Mouse (Mus musculus) cerebellum, adult 18-20 months (tissue): ENCODE measurements around the gene Naa35.
"Not testable (repeated sequence)": the region's sequence is repeated elsewhere in the genome, so short reads cannot be mapped to it uniquely, and the experiment has no call there.

Experiments
- DNase-seq, 2 experiments: peaks; one replicate each; pipeline ENCODE4 v3.0.0; 2021

Gene Naa35

GRCm38 (mm10) chr13:59584481-59584880, 578 bp upstream of the Naa35 start:
- peak; percentile 47 to 57 for DNase-seq

GRCm38 (mm10) chr13:59585648-59586005, 568 bp downstream of the Naa35 start:
- DNase-seq: peak in 1 of 2 experiments; percentile 46

DNA sequence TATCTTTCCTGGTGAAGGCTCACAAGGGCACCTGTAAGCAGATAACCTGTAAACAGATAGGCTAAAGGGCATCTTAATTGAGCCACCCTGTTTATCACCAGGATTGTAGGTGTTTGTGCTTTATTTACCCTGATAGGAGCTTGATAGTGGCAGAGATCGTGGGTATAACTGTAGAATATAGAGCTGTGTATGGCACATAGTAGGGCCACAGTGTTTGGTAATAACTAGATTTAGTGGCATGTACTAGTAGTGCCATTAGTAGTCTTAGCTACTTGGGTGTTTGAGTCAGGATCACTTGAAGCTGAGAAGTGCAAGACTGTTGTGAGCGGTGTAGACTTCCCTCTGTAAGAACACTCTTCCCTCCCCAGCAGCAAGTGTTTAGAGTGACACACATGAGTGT, 2.1 kb downstream of the Naa35 start:
- no peak for DNase-seq

- no peak for DNase-seq
Measured at GRCm38 (mm10) chr13:59589672-59590071, 4.6 kb downstream of the Naa35 start.

GRCm38 (mm10) chr13:59590691-59591090, 5.6 kb downstream of the Naa35 start:
- DNase-seq: no peak

- DNase-seq: not testable (repeated sequence)
Measured at GRCm38 (mm10) chr13:59592058-59592457, 7.0 kb downstream of the Naa35 start.

DNA sequence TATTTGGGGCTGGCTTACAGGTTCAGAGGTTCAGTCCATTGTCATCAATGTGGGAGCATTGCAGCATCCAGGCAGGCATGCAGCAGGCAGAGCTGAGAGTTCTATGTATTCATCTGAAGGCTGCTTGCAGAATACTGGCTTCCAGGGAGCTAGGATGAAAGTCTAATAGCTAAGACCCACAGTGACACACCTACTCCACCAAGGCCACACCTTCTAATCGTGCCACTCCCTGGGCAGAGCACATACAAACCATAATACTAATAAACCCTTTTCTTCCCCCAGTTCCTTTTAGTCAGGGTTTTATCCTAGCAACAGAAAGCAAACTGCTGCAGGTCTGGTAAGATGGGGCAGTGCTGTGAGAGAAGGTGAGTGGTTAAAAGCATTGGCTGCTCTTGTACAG, 7.6 kb downstream of the Naa35 start:
- DNase-seq: no peak

- DNase-seq: no peak
Measured at GRCm38 (mm10) chr13:59603096-59603495, 18.0 kb downstream of the Naa35 start.

DNA sequence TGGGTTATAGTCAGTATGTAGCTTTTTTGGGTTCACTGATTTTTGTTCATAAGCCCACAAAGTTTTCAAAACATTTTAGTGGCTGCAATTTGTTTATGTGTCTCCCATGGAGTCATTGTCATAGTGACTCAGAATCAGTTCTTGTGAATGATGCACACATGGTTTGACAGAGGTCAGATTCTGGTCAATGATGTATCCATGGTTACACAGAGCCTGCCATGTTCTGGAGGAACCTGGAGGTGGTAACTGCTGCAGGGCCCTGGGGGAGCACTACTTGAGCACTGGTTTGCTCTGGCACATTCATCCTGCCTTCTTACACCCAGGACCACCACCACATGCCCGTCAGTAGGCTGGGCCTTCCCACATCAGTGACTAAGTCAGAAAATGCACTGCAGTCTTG, 19.5 kb downstream of the Naa35 start:
- DNase-seq: no peak

DNA sequence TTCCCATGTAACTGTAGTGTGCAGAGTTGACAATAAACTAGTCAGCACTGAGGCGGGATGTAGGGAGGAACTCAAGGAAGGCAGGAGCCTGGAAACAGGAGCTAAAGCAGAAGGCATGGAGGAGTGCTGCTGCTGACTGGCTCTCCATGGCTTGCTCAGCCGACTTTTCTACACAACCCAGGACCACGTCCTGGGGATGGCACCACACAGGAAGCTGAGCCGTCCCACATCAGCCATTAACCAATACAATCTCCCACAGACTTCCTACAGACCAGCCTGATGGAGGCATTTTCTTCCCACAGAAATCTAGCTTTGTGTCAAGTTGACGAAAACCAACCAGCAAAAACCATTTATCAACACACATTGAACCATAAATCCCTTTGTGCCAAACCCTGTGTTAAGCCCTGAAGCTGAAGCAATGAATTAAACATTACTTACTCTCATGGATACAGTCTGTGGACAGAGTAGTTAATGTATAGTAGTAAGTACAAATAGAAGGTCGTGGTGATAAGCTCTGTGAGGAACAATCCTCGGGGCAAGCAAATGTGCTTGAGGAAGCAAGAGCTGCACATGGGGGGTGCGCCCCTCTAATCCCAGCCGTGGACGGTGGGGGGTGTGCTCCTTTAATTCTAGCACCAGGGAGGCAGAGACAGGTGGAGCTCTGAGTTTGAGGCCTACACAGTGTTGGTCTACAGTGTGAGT, 20.3 kb downstream of the Naa35 start:
- no peak for DNase-seq

DNA sequence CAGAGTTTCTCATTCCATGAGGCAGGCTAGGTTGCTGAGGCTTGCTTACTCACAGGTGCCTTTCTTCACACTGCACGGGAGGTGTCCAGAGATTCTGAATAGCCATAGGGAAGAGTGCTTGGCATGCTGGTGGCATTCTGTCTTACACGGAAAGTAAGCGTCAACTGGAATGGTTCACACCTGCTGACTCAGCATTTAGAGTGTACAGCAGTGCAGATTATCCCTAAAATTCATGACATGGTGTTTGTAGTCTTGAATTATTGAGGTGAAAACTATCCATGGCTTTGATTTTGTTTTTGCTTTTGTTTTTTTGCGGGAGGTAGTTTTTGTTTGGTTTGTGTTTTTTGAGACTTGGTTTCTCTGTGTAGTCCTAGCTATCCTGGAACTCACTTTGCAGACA, 24.8 kb downstream of the Naa35 start:
- DNase-seq: no peak

GRCm38 (mm10) chr13:59610437-59610836, 25.4 kb downstream of the Naa35 start:
- DNase-seq: no peak

DNA sequence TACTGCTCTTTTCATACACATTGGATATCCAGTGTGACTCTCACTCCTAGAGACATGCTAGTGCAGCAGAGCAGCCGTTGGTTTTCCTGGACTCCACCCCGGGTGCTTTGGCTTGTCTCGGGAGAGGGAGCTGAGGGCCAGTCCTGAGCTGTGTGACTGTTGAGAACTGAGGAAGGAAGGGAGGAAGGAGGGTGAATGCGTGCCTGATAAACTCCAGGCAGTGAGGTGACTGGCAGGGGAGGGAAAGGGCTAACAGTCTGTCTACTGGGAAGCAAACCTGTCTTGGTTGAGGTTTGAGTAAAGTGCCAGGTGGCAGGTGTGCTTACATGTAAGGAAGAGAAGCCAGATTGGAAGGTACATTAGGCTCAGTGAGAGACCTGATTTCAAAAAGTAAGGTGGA, 28.8 kb downstream of the Naa35 start:
- no peak for DNase-seq

DNA sequence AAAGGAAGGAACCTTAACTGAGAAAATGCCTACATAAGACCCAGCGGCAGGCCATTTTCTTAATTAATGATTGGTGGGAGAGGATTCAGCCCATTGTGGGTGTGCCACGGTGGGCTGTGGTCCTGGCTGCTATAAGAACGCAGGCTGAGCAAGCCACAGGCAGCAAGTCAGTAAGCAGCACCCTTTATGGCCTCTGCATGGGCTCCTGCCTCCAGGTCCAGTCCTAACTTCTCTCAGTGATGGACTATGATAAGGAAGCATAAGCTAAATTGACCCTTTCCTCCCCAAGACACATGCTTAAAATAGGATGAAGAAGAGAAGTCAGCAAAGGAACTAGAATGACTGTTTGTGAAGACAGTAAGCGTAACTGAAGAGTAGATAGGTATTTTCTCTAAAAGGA, 30.1 kb downstream of the Naa35 start:
- DNase-seq: no peak

GRCm38 (mm10) chr13:59615554-59615953, 30.5 kb downstream of the Naa35 start:
- no peak for DNase-seq

- DNase-seq: no peak
Measured at GRCm38 (mm10) chr13:59618463-59618862, 33.4 kb downstream of the Naa35 start.

DNA sequence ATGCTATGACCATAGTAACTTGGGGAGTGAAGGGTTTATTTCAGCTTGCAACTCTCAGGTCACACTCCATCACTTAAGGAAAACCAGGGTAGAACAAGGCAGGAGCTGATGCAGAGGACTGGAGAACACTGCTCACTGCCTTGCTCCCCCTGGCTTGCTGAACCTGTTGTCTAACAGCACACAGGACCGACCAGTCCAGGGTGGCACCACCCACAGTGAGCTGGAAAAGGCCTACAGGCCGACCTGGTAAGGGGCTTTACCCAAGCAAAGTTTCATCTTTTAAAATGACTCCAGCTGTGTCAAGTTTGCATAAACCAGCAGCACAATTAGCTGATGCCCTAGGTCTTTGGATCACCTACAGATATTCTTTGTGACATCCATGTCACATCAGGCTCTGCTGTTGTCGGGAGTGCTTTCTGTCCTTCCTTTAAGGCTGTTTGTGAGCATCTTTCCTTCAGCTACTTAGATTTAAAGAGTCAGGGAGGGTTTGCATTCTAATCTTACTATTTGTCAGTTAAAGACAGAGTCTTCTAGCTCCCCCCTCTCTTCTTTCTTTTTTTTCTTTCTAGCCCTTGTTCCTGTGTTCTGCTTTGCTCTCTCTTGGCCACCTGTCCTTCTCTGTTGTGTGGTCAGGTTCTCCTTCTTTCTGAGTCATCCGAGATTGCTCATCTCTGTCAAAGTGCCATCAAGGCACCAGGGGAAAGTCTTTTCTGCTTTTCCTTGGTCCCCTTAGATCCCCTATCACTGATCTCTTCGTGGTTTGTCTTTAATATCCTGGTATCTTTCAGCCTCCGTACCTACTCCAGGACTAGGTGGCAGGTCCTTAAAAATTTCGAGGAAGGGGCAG, 36.8 kb downstream of the Naa35 start:
- no peak for DNase-seq

- DNase-seq: no peak
Measured at GRCm38 (mm10) chr13:59624389-59624788, 39.3 kb downstream of the Naa35 start.

DNA sequence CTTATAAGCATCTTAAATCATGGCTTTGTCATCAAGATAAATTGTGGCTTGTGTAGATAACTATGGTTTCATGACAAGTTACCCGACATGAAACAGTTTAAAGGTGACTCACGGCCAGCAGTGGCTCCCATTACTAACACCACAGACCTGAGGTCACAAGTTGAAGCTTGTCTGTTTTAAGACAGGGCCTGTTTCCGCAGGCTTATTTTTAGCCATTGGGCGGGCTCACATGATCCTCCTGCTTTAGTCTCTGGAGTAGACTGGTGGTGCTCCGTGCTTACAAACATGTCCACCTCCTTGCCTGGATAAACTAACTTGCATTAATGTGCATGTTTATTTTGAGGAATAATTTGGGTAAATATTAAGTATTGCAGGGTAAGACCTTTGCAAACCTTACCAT, 39.8 kb downstream of the Naa35 start:
- DNase-seq: no peak

- DNase-seq: peak; percentile 56 to 66
Measured at GRCm38 (mm10) chr13:59626739-59627138, 41.7 kb downstream of the Naa35 start.

DNA sequence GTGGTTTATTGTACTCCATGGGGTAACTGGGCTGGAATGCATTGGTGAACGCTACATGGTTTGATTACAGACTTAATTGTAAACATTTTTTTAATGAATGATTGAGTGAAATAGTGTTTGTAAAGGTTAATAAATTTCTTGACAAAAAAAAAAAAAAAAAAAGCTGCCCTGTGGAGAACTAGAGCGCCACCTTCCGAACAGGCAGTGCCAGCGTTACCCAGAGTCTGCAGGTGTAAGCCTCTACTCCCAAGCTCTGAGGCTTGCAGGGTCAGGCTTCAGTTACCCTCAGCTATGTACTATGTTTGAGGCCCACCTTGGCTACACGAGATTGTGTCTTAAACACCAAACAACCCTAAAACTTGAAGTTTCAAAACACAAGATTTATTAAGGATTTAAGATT, 49.6 kb downstream of the Naa35 start:
- no peak for DNase-seq

- no peak for DNase-seq
Measured at GRCm38 (mm10) chr13:59637800-59638199, 52.7 kb downstream of the Naa35 start.

DNA sequence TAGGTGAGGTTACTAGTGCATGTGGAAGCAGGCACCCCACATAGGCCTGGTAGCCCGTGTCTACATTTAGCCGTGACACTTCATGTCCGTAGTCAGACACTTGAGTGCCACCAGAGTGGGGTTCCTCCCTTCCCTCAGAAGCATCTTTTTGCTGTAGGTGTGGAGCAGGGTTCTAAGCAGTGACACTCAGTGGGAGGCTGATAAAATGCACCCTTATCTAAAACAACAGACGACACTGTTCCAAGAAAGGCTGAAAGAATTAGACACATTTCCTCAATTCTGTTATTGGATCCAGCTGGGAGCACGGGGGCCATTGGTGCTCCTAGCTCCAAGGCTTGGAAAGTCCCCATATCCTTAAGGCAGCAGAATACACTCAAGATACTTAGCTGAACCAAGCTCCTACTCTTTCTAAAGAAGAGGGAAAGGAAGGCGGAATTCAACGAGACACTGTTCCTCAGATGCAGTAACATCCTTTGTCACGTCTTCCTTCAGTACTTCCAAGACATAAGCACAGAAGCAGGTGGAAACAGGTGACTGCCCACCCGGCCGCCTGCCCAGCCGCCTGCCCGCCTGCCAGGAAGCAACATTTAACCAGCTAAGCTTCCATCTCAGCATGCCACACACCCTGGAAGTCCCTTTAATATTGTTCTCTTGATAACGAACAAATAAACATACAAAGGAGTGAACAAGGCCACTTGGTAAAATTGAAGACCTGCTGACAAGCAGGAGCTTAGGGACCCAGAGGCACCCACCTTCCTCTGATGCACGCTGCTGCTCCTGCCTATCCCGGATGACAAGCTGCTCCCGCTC, 54.5 kb downstream of the Naa35 start:
- peak in 1 of 2 experiments; percentile 45 for DNase-seq

GRCm38 (mm10) chr13:59640178-59640440, 55.0 kb downstream of the Naa35 start:
- peak; percentile 89 to 93 for DNase-seq
